Mouse (Mus musculus) midbrain, embryonic 12.5 days (tissue): ENCODE results near the gene Vwa2. TPM values are rescaled to one million over a fixed set of nuclear protein-coding genes. Genes with fewer than 3 reads are reported as not detected.

Experiments used
- ATAC-seq: fragments of 200-750 bp; cut with Nextera tagmentation; 2 replicates; pipeline ENCODE4 v1.8.0; 2017; ENCODE audit warnings: low read depth, moderate TSS enrichment, moderate library complexity; ENCODE audit not compliant: low FRiP score
- H3K27ac ChIP-seq: fragments of 300-500 bp; sonication (generic); replicated peaks from 2 replicates; pipeline ENCODE4 v1.5.1; 2016; ENCODE audit warnings: mild to moderate bottlenecking
- H3K27me3 ChIP-seq: fragments of 300-500 bp; sonication (generic); 2 replicates; pipeline ENCODE4 v1.6.1; 2016; ENCODE audit warnings: mild to moderate bottlenecking
- H3K36me3 ChIP-seq: fragments of 300-500 bp; sonication (generic); 2 replicates; pipeline ENCODE4 v1.6.1; 2016
- H3K4me1 ChIP-seq: fragments of 300-500 bp; sonication (generic); 2 replicates; pipeline ENCODE4 v1.6.1; 2016
- H3K4me2 ChIP-seq: fragments of 300-500 bp; sonication (generic); replicated peaks from 2 replicates; pipeline ENCODE4 v1.6.1; 2016; ENCODE audit warnings: mild to moderate bottlenecking, moderate library complexity
- H3K4me3 ChIP-seq: fragments of 300-500 bp; sonication (generic); 2 replicates; pipeline ENCODE4 v1.5.1; 2016; ENCODE audit warnings: mild to moderate bottlenecking
- H3K9ac ChIP-seq: fragments of 300-500 bp; sonication (generic); replicated peaks from 2 replicates; pipeline ENCODE4 v1.6.1; 2016; ENCODE audit warnings: mild to moderate bottlenecking, moderate library complexity
- H3K9me3 ChIP-seq: fragments of 300-500 bp; sonication (generic); 2 replicates; pipeline ENCODE4 v1.6.1; 2016; ENCODE audit warnings: mild to moderate bottlenecking
- WGBS: fragments of 180-500 bp; shearing (Covaris S2); methylation state at CpG from one replicate; pipeline ENCODE4 v1.1.7; 2016; 5-methylcytosine and 5-hydroxymethylcytosine counted together
- polyA plus RNA-seq: library from polyadenylated mRNA; unstranded; fragments of >200 nt; fragmentation: Nextera tagmentation; extraction: Ambion mirVana; gene quantifications from 2 replicates; pipeline ENCODE4 v1.2.1, GENCODE M21; 2016

Vwa2 gene
- polyA plus RNA-seq, 1 experiment from 2014 or later: 0.37 TPM

DNA sequence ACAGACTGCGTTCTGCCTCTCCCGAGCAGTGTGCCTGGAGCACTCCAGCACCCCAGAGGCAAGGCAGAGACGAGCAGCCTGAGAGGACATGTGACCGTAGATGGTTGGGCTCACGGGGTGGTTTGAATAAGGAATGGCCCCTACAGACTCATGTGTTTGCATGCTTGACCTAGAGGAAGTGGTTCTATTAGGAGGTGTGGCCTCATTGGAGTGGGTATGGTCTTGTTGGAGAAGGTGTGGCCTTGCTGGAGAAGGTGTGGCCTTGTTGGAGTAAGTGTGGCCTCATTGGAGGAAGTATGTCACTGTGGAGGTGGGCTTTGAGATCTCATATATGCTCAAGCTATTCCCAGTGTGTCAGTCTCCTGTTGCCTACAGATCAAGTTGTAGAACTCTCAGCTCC is 63.9 kb downstream of the Vwa2 start:
- no peaks in the 10 kb centered on the region for H3K27me3 ChIP-seq
- H3K27ac ChIP-seq: no peak overlapping the region
- no peaks in the 10 kb centered on the region for H3K36me3 ChIP-seq
- no peak overlapping the region for H3K9ac ChIP-seq
- 92% methylated on average over 5 of the region's 5 CpGs for WGBS
- ATAC-seq: no peak
- no peaks in the 10 kb centered on the region for H3K9me3 ChIP-seq
- no peak overlapping the region for H3K4me3 ChIP-seq
- H3K4me1 ChIP-seq: no peaks in the 10 kb centered on the region
- no peak overlapping the region for H3K4me2 ChIP-seq

- Histone ChIP-seq H3K9me3 (no peaks in the 10 kb centered on the region), H3K9ac (no peak overlapping the region), H3K4me3 (no peak overlapping the region), H3K36me3 (no peaks in the 10 kb centered on the region), H3K4me1 (no peaks in the 10 kb centered on the region), H3K4me2 (no peak overlapping the region), H3K27me3 (no peaks in the 10 kb centered on the region), H3K27ac (0 out of 2 replicates have a peak overlapping the region, but pooled peaks have one; percentile 20)
- peak; percentile 70; the same call in 1 of the 2 replicates for ATAC-seq
- 63% methylated on average over 9 of the region's 9 CpGs for WGBS
Measured at GRCm38 (mm10) chr19:56939826-56940225, 65.8 kb downstream of the Vwa2 start.

DNA sequence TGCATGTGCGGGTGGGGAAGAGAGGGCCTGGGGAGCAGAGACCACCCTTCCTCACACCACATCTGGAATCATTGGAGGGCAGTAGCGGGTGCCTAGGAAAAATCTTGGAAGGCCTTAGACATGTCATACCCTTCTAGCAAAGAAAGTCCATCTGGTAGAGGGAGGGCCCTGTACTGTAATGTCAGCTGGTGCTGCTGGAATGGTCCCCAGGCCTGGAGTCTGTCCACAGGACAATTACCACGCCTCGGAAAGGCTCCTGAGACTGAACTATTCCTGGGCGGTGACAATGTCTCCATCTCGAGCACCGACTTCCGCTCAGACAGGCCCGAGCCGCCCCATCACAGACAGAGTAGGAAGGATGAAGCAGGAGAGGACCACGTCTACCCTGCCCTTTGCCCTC is 66.5 kb downstream of the Vwa2 start:
- H3K4me3 ChIP-seq: no peak overlapping the region
- H3K27me3 ChIP-seq: no peaks in the 10 kb centered on the region
- H3K4me2 ChIP-seq: no peak overlapping the region
- H3K36me3 ChIP-seq: no peaks in the 10 kb centered on the region
- WGBS: 89% methylated on average over 11 of the region's 11 CpGs
- no peak overlapping the region for H3K27ac ChIP-seq
- no peak for ATAC-seq
- no peak overlapping the region for H3K9ac ChIP-seq
- H3K4me1 ChIP-seq: no peaks in the 10 kb centered on the region
- H3K9me3 ChIP-seq: no peaks in the 10 kb centered on the region

DNA sequence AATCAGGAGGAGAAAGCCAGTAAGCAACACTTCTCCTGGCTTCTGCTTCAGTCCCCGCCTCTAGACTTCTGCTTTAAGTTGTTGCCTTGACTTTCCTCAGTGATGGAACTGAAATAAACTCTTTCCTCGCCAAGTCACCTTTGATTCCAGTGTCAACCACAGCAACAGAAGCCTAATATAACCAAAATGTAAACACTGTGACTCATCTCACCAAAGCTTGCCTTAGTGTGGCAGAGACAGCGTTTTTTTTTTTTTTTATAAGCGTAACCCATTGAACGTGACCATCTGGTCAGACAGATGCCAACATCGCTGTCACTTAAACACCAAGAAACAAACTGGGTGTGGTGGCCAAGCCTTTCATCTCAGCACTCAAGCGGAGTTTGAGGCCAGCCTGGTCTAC is 68.2 kb downstream of the Vwa2 start:
- WGBS: 94% methylated on average over 7 of the region's 7 CpGs
- H3K4me2 ChIP-seq: no peak overlapping the region
- no peak for ATAC-seq

GRCm38 (mm10) chr19:56944211-56944610 is 70.2 kb downstream of the Vwa2 start:
- WGBS: 92% methylated on average over 9 of the region's 9 CpGs
- Histone ChIP-seq H3K9ac (no peak overlapping the region), H3K27ac (no peak overlapping the region), H3K9me3 (no peaks in the 10 kb centered on the region), H3K4me2 (no peak overlapping the region), H3K27me3 (no peaks in the 10 kb centered on the region), H3K4me3 (no peak overlapping the region), H3K36me3 (no peaks in the 10 kb centered on the region), H3K4me1 (no peaks in the 10 kb centered on the region)
- no peak for ATAC-seq

More for the DNA sequence above, 68.2 kb downstream of the Vwa2 start:
- Histone ChIP-seq H3K9me3 (no peaks in the 10 kb centered on the region), H3K4me1 (no peaks in the 10 kb centered on the region), H3K9ac (no peak overlapping the region), H3K27me3 (no peaks in the 10 kb centered on the region), H3K36me3 (no peaks in the 10 kb centered on the region), H3K27ac (no peak overlapping the region), H3K4me3 (no peak overlapping the region)

DNA sequence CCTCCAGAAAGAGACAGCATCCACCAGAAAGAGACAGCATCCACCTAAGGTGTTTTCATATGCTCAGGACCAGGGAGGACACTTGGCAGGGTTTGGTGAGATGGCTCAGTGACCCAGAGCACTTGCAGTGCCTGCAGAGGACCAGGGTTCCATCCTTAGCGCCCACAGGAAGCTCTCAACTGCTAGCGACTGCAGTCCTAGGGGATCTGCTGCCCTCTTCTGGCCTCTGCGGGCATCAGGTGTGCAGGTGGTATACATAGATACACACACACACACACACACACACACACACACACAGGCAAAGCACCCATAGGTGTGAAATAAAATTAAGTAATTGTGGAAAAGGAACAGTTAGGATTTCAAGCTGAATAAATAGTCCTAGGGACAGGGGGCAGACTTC is 70.8 kb downstream of the Vwa2 start:
- H3K27me3 ChIP-seq: no peaks in the 10 kb centered on the region
- H3K4me1 ChIP-seq: no peaks in the 10 kb centered on the region
- H3K4me2 ChIP-seq: no peak overlapping the region
- no peak overlapping the region for H3K27ac ChIP-seq
- no peaks in the 10 kb centered on the region for H3K9me3 ChIP-seq
- no peaks in the 10 kb centered on the region for H3K36me3 ChIP-seq
- no peak overlapping the region for H3K4me3 ChIP-seq
- ATAC-seq: no peak
- WGBS: 92% methylated on average over 3 of the region's 3 CpGs
- no peak overlapping the region for H3K9ac ChIP-seq

DNA sequence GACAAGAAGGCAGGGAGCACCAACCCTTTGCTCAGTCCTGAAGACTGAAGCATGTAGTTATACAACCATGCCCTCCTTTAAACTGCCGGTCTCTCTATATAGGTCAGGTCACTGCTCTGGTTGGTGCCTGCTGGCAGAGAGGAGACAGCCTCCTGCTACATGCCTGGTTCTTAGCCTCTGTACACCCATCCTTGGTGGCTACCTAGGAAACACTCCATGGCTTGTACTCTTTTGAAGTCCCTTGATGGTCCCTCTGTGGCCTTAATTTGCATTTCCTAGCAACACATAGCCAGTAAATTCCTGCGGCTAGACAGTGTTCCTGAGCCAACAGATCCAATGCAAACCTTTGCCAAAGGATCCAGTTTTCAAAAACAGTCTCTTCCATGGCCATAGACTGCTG is 71.6 kb downstream of the Vwa2 start:
- Histone ChIP-seq H3K36me3 (no peaks in the 10 kb centered on the region), H3K27me3 (no peaks in the 10 kb centered on the region), H3K4me3 (no peak overlapping the region), H3K4me1 (no peaks in the 10 kb centered on the region), H3K9me3 (no peaks in the 10 kb centered on the region), H3K9ac (no peak overlapping the region), H3K27ac (no peak overlapping the region), H3K4me2 (no peak overlapping the region)
- ATAC-seq: no peak
- WGBS: 79% methylated on average over 2 of the region's 2 CpGs

DNA sequence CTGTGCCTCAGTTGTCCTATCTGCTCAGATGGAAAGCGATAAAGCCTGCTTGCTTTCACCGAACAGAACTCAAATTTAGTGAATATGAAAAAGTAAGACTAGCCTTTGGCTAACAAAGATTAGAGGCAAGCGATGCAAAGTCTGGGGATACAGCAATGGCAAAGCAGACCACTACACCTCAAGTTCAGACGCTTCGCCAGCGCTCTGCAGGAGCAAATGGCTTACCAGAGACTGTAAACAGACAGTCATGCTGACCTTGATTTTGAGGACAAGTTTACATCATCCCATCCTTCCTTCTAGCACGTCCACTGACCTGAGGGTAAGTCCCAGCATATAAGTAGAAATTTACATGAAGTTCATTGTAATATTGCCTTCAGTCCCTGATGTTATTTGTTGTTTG is 72.2 kb downstream of the Vwa2 start:
- H3K27ac ChIP-seq: no peak overlapping the region
- no peaks in the 10 kb centered on the region for H3K36me3 ChIP-seq
- H3K9ac ChIP-seq: no peak overlapping the region
- no peak overlapping the region for H3K4me2 ChIP-seq
- no peaks in the 10 kb centered on the region for H3K27me3 ChIP-seq
- H3K9me3 ChIP-seq: no peaks in the 10 kb centered on the region
- H3K4me1 ChIP-seq: no peaks in the 10 kb centered on the region
- no peak overlapping the region for H3K4me3 ChIP-seq
- ATAC-seq: no peak
- WGBS: 93% methylated on average over 7 of the region's 7 CpGs

- H3K4me2 ChIP-seq: no peak overlapping the region
- no peak overlapping the region for H3K27ac ChIP-seq
- no peak overlapping the region for H3K4me3 ChIP-seq
- H3K27me3 ChIP-seq: no peaks in the 10 kb centered on the region
- no peaks in the 10 kb centered on the region for H3K36me3 ChIP-seq
- H3K9me3 ChIP-seq: no peaks in the 10 kb centered on the region
- no peak for ATAC-seq
- H3K9ac ChIP-seq: no peak overlapping the region
- 86% methylated on average over 3 of the region's 3 CpGs for WGBS
- H3K4me1 ChIP-seq: no peaks in the 10 kb centered on the region
Measured at GRCm38 (mm10) chr19:56946727-56947126, 72.7 kb downstream of the Vwa2 start.

DNA sequence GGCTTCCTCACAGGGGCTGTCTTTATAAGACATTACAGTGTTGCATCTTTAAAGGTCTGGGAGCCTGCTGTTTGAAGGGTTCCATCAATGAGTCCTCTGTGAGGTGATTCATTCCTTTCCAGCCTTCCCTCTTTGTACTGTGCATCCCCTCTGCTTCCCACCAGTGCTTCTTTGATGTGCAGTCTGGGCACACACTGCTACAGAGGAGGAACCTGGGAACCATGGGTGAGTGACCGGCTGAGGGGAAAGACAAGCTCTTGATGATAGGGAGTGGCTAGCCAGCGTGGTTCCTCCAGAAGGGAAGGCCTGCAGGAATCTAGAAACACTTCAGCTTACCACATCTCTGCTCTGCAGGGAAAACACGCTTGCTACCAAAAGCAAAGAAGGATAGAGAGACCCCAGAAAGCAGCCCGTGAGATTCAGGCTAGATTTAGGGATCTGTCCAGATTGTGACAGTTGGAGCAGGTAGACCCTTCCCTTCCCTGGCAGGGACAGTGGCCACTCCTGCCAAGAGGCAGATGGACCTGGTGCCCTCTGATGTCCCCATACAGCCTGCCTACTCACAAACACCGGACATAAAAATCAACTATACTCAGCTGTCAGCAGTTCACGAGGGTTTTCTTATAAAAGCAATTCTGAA is 74.0 kb downstream of the Vwa2 start:
- Histone ChIP-seq H3K27me3 (no peaks in the 10 kb centered on the region), H3K36me3 (no peaks in the 10 kb centered on the region), H3K4me2 (no peak overlapping the region), H3K9ac (no peak overlapping the region), H3K4me1 (no peaks in the 10 kb centered on the region), H3K4me3 (no peak overlapping the region), H3K9me3 (no peaks in the 10 kb centered on the region), H3K27ac (no peak overlapping the region)
- no peak for ATAC-seq
- 77% methylated on average over 6 of the region's 6 CpGs for WGBS

DNA sequence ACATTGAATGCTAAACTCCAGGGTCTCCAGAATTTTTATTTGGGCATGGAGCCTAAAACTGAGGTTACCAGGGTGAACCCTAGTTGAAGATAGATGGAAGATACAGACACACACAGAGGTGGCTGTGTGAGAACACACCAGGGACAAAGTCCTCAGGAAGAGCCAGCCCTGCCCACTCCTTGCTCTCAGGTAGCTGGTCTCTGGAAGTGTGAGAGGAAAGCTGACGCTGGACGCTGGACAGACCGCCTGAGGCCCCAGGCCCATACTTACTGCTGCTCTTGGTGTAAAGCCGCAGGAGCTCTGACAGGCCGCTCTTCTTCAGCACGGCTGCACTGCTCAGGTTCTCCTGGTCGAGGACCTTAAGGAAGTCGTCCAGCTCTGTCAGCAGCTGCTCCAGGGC is 75.8 kb downstream of the Vwa2 start:
- no peak for ATAC-seq
- no peaks in the 10 kb centered on the region for H3K36me3 ChIP-seq
- 78% methylated on average over 8 of the region's 8 CpGs for WGBS
- H3K9ac ChIP-seq: no peak overlapping the region
- H3K4me2 ChIP-seq: no peak overlapping the region
- H3K9me3 ChIP-seq: no peaks in the 10 kb centered on the region
- H3K27ac ChIP-seq: no peak overlapping the region
- H3K27me3 ChIP-seq: no peaks in the 10 kb centered on the region
- H3K4me3 ChIP-seq: no peak overlapping the region
- H3K4me1 ChIP-seq: no peaks in the 10 kb centered on the region

DNA sequence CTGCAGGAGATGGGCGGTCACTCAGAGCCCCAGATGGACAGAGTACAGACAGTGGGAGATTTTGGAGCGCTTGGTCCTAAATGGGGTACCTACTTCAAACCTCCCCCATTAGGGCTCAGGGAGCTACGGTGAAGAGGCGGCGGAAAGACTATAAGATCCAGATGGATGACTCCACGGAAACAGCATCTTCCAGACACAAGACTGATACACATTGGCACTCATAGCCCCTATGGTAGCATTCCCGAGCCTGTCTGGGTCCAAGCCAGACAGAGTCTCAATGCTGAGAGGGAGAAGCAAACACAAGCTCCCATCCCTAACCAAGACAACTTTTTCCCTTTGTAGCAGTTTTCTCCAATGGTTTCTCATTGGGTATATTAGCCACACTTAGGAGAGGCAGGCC is 76.8 kb downstream of the Vwa2 start:
- no peaks in the 10 kb centered on the region for H3K36me3 ChIP-seq
- no peak for ATAC-seq
- no peak overlapping the region for H3K4me3 ChIP-seq
- H3K27me3 ChIP-seq: no peaks in the 10 kb centered on the region
- 87% methylated on average over 7 of the region's 7 CpGs for WGBS
- no peak overlapping the region for H3K9ac ChIP-seq
- no peaks in the 10 kb centered on the region for H3K9me3 ChIP-seq
- H3K4me1 ChIP-seq: no peaks in the 10 kb centered on the region
- H3K4me2 ChIP-seq: no peak overlapping the region
- H3K27ac ChIP-seq: no peak overlapping the region

GRCm38 (mm10) chr19:56953856-56954255 is 79.8 kb downstream of the Vwa2 start:
- no peaks in the 10 kb centered on the region for H3K36me3 ChIP-seq
- H3K27me3 ChIP-seq: no peaks in the 10 kb centered on the region
- 0 out of 2 replicates have a peak, but pooled peaks cover 2% of the 10 kb centered on the region for H3K4me1 ChIP-seq
- H3K9ac ChIP-seq: no peak overlapping the region
- WGBS: 82% methylated on average over 4 of the region's 4 CpGs
- H3K9me3 ChIP-seq: no peaks in the 10 kb centered on the region
- no peak overlapping the region for H3K4me3 ChIP-seq
- H3K4me2 ChIP-seq: no peak overlapping the region
- no peak overlapping the region for H3K27ac ChIP-seq
- ATAC-seq: no peak
